Mouse (Mus musculus) adrenal gland, postnatal 4 days (tissue): ENCODE results near the gene Prr7. TPM values are rescaled to one million over a fixed set of nuclear protein-coding genes. Genes with fewer than 3 reads are reported as not detected.
"Not testable (repeated sequence)": the region's sequence is repeated elsewhere in the genome, so short reads cannot be mapped to it uniquely, and the experiment has no call there.

Experiments
- DNase-seq, 2 experiments: peaks; one replicate each; pipeline ENCODE4 v3.0.0; 2021 to 2022; ENCODE audit warnings: low spot score in 2 of 2, mixed read lengths in 2 of 2
- long read RNA-seq, 2 experiments: library from polyadenylated mRNA; stranded (forward); transcript quantifications; one replicate each; pipeline ENCODE4 v2.0.0; 2021
- total RNA-seq, 2 experiments: library from RNA; stranded (reverse); gene quantifications; 2 replicates each; pipeline ENCODE4 v1.2.3; 2021

Gene Prr7
- total RNA-seq, result 1 to 10 TPM; 6.4 to 8.0 TPM
- long read RNA-seq, experiment 1, result 0 reads
- long read RNA-seq, experiment 2, result 0 reads

DNA sequence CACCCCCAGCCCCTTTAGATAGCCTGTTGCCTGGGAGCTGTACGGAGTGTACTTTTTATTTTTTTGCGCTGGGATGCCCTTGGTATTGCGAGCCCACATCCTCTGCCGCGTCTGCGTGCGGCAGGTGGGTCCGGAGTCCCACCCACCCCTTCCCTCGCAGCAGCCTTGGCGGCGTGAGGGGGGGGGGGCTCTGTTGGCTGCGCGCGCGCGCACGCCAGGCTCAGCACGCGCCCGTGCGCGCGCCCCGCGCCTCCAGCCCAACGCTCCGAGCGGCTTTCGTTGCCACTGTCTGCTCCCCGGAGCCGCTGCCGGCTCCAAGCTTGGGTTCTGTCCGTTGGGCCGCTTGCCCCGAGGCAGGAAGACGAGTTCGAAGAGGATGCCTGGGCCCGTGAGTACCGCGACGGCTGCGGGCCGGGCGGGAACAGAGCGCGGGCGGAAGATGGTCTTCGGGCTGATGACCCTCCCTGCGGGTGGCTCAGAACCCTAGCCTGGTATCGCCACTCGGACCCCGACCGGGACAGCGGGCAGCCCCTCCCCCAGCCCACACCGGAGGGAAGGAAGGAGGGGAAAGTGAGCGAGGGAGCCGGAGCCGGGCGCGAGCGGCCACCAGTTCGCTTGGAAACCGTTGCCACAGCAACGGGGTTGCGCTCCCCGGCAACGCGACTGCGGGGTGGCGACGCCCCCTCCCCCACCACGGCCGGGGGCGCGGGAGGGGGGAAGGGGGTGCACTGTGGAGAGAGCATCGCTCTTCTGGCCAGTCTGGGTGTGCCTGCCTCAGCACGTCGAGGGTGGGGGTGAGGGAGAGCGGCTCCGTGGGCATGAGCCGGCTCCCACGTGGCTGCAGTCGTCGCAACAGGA, at the start of gene Prr7:
Gene Prr7 (plus strand): TSS at position 241 of the 858 bp plus-strand sequence.
- peak in 1 of 2 experiments; percentile 32 for DNase-seq

DNA sequence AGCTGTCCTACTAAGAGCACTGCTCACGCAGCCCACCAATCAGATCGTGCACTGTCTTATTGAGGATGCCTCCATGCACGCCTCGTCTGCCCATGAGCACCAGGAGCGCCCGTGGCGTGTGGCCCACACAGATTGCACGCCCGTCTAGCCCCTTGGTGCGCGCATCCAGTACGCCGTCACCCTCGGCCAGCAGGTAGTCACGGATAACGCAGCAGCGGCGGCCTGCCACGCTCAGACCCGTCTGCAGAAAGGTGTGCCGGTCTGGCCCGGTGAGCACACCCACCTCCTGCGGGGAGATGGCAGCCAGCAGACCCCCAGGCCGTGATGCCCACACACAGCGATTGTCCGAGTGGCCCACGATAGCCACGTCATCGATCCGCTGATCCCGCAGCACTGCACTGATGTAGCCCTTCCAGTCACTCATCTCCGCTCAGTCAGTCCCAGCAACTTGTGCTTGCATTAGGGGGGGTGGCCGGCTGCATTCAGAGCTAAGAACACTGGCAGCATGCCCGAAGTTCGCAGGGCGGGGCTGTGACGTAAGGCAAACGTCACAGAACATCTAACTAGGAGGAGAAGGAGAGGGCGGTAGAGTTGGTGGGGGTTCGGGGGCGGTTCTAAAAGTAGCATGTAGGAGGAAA, 49.2 kb upstream of the Prr7 start, which contains the start of gene Pfn3:
Gene Pfn3 (minus strand): TSS at position 490 of the 638 bp plus-strand sequence.
- DNase-seq, result no peak

- DNase-seq, result peak; percentile 72 to 78
Observed at GRCm38 (mm10) chr13:55418004-55418403, 46.1 kb upstream of the Prr7 start.

- no peak for DNase-seq
Observed at GRCm38 (mm10) chr13:55419142-55419541, 44.9 kb upstream of the Prr7 start.

- DNase-seq, result no peak
Observed at GRCm38 (mm10) chr13:55420018-55420932, 43.8 kb upstream of the Prr7 start.

DNA sequence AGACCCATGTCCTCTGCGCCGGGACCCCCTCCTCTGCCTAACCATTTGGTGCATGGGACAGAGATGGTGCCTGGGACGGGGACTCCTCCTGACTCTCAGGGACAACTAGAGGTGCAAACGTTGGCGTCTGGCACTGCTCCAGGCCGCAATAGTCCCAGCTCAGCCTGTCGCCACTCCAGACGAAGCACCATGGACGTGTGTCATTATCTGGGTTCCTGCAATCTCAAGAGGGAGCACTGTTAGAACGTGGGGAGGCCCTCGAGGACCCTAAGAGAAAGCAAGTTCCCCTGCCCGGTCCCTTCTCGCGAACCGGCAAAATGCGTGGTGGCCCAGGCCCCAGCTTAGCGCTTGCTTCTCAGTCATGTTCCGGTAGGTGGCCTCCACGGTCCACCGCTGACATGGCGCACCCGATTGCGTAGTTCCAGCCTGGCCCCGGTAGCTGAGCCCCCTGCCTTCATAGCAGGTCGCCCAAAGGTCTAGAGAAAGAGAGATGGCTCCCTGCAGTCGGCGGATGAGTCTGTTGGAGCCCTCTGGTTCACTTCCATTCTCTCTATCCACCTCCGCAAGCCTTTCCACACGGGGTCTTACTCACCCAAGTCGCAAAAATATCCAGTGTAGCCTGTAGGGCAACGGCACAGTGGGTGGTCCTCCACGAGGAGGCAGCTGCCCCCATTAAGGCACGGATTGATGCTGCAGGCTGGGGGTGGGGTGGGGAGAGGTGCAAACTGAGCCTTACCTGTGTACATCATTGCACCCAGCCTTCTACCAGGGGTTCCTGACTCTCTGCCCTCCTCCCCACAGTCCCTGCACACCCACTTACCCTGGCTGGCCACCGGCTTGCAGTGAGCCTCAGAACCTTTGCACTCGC, 42.9 kb upstream of the Prr7 start:
- DNase-seq, result peak in 1 of 2 experiments; percentile 17

DNA sequence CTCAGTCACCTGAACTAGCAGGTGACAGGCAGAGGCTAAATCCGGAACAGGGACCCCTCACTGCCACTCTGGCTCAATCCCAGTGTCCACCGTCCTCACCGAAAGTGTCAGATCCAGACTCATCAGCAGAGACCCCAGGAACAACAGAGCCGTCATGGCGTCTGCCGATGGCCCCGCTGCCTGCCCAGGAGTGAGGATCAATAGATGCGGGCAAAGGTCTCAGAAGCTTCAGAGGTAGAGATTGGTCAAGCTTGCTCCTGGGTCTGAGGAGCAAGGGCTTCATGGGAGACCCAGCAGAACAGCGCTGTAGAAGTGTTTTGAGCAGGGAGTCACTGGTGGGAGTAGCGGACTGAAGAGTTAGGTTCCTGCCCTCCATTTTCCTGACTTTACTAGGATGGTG, 37.5 kb upstream of the Prr7 start, which contains the start of gene F12:
Gene F12 (minus strand): TSS at position 181 of the 400 bp plus-strand sequence.
- no peak for DNase-seq

DNA sequence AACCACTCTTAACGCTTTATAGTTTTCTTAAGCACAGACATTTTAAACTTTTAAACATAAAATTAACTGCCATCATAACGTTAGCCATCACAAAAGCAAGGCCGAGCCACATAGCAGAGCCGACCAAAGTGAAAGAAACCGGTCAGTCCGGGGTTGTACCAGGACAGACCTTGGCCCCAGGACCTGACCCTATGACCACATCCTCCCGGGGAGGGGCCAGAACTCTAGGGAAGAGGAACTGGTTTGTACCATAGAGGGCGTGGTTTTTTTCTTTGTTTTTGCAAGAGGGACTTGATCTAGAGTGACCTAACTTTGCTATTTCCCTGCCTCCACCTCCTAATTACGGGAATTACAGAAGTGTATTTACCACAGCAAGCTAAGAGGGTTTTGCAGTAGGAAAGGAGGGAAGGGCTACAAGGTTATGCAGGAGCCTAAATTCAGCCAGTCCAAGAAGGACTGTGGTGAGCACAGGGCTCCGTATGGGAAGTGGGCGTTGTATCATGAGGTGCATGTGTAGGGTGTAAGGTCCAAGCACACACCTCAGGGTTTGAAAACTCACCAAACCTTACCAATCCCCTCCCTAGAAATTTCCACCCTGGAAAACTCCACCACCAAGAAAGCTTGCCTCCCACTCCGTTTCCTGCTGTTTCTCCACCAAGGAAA, 34.7 kb upstream of the Prr7 start:
- DNase-seq, result no peak

GRCm38 (mm10) chr13:55430566-55430965, 33.5 kb upstream of the Prr7 start:
- no peak for DNase-seq

- no peak for DNase-seq
Observed at GRCm38 (mm10) chr13:55431889-55432685, 32.0 kb upstream of the Prr7 start.

GRCm38 (mm10) chr13:55437111-55437629, 26.9 kb upstream of the Prr7 start:
- not testable (repeated sequence) for DNase-seq

- DNase-seq, result no peak
Observed at GRCm38 (mm10) chr13:55443799-55444285, 20.2 kb upstream of the Prr7 start.

- no peak for DNase-seq
Observed at GRCm38 (mm10) chr13:55444286-55444936, 19.7 kb upstream of the Prr7 start.

- peak; percentile 89 to 99 for DNase-seq
Observed at GRCm38 (mm10) chr13:55444937-55445315, 19.1 kb upstream of the Prr7 start, which contains the start of gene Grk6. TSS of gene Grk6 (plus strand) at chr13:55445072.

- no peak for DNase-seq
Observed at GRCm38 (mm10) chr13:55445361-55446091, 18.5 kb upstream of the Prr7 start.

DNA sequence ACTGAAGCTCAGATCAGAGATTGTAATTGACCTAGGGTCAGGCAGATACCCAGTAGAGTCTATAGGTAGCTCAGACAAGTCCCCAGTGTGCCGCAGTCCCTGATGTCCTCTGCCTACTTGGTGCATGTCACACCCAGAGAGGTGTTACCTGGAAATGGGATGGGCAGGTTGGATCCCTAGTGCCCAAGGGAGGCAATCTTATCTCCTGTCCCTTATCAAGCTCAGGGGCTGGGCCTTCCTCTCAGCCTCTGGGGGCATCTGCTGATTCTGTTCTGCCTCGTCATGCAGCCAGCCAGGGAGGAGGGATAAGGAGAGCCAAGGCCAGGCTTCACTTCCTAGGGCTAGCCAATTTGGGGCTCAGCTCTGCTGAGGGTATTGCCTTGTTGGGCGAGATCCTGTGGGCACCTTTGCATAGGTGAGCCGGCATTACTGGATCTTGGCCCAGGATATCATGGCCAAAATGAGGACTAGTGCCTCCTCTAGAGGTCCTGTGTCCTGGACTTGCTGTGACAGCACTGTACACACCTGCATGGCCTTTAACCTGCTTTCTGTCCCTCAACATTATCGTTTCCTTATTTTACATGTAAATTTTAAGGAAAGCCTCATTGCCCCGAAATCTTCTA, 17.5 kb upstream of the Prr7 start:
- DNase-seq, result no peak

GRCm38 (mm10) chr13:55447543-55447943, 16.5 kb upstream of the Prr7 start:
- DNase-seq, result no peak
